Mouse (Mus musculus) cerebellum, adult 9-10 months (tissue): ENCODE data around the gene Anapc13.
A peak's percentile ranks its signal among the peaks of the same experiment; 100 is the strongest.

Experiments used
- DNase-seq: peaks from one replicate; pipeline ENCODE4 v3.0.0; 2022

Gene Anapc13

DNA sequence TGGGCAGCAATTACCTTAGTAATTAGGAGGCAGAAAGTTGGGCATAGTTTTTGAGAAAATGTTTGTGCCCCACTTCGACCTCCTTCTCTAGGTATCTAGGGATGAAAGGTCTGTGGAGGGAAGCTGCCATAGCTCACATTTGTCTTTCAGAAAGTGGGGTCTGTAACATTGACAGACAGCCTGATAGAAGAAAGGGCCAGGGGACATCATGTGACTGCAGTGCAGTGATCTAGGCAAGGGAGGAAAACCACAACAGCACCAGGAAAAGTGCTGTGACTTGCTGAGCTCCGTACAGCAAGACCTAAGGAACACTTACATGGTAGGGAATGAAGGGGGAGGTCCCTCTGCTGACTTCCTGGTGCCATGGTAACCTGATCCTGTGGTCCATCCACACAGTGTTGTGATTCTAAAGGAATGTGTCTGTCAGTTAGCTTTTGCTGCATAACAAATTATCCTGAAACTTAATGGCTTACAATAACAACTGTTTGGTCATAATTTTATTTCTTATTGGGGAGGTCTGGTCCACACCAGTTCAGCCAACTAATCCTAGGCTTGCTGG is 5.6 kb downstream of the Anapc13 start:
- DNase-seq: no peak

DNA sequence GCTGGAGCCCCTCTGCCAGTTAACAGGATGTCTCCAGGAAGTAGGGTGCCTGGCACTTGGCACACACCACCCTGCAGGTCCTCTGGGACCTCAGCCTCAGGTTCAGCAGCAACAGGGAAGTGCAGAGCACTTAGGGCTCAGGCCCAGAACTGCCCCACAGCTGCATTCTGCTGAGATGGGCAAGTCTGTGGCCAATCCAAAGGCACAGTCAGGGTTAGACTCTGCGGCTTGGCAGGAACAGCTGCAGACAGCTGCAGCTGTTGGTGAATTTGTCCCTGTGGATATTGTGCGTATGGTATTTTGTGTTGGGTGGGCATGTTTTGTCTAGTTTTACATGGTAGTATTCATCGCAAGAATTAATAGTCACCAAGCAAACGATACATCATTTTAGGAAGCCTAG is 6.1 kb downstream of the Anapc13 start:
- no peak for DNase-seq

DNA sequence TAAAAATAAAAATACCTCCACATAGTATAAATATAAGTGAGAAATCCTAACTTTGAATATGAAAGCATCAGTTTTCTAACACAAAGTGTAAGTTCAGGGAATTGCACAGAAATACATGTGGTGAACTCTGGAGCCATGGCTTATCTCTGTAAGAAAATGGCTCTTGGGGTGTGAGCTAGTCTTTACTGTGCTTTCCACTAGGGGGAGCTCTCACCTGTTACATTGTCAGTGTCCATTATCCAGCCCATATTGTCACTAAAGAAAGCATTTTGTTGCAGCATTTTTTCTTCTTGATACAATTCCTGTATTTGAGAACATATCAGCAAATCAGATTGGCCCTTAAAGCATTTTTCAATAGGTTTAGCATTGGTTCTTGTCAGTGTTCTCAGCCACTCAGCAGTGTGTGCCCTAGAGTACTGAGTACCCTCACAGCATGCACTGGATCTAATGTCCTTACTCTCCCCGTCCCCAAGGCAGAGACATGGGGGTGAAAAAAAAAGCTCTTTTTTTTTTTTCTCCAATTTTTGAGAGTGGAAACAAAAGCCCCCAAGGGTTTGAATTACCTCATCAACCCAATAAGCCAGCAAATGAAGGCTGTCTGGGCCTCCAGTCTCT is 6.9 kb downstream of the Anapc13 start:
- DNase-seq: peak; percentile 84

DNA sequence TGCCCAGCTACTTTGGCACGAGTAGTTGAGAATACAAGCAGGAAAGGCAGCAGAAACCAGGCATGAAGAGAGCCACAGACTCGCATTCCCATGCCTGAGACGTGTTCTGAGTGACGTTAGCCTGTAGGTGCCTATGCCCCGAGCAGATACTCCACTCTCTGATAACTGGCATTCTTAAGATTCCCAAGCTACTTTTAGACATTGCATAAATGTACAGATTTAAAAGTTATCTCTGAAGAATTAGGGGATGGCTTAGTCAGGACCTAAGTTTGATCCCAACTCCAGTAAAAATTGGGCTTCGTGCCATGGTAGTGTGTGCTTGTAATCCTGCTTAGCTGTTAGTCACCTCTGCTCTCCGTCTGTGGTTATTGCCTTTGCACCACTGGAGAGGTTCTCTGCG is 8.4 kb downstream of the Anapc13 start:
- DNase-seq: no peak

DNA sequence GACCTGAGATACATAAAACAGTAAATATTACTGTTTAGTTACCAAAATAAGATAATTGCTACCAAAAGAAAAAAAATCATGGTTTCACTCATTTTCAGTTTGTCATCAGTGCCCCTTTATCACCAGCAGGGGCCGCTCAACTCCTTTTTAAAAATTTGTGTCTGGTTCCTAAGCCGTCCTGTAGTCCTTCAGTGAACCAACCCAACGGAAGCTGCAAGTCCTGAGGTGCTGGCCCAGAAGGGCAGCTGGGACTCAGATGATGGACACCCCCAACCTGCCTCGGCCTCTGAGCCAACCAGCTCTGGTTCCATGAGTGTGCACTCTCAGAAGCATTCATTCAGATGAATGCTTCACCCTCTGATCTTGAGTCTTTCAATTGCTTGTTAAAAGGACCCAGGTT is 10.5 kb downstream of the Anapc13 start:
- DNase-seq: peak; percentile 73

DNA sequence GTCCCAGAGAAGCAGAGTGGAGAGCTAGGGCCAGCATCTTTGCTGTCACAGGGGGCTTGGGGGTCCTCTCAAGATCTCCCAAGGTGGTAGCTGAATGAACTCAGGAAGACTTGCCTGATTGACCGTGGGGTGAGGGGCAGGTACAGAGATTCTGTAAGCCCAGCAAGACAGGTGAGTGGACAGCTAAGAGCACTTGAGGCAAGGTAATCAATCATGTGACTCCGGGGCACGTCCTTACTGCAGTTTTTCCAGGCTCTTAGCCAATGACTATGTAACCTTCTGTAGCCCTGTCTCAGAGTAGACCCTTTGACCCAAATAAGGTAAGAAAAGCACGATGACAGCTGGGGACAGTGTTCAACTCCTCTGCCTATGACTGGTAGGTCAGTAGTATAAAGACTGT is 11.0 kb downstream of the Anapc13 start:
- DNase-seq: no peak

DNA sequence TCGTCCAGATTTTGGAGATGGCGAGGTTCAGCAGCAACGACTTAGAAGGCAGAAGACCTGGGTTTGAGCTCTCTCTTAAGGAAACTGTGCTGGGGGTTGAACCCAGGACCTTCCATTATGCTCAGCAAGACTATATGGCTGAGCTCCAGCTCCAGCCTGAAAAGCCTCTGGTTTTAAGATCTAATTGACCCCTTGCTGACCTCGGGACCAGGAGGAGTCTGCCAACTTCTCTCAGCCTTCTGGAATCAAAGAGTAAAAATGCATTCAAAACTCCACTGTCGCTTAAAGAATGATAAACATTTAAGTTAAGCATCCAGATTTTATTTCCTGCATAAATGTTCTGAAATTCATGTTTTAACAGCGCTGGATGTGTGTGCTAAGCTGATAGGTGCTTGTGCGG is 12.9 kb downstream of the Anapc13 start:
- no peak for DNase-seq

DNA sequence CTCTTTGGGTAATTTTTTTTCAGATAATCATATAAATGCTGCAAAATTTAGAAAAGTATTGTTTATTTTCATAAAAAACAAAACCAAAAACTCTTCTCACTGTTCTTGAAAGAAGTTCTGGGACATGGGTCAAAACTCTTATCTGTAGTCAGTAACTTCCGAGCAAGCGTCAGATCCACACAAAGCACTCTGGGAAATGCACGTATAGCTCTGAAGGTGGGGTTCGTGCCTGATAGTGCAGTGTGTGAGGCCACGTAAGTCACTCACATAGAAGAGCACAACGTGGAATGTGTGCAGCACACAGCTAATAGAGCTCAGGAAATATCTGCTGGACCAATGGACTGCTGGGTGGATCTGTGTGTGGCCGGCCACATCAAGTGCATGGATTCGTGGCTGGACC is 13.4 kb downstream of the Anapc13 start:
- DNase-seq: no peak

DNA sequence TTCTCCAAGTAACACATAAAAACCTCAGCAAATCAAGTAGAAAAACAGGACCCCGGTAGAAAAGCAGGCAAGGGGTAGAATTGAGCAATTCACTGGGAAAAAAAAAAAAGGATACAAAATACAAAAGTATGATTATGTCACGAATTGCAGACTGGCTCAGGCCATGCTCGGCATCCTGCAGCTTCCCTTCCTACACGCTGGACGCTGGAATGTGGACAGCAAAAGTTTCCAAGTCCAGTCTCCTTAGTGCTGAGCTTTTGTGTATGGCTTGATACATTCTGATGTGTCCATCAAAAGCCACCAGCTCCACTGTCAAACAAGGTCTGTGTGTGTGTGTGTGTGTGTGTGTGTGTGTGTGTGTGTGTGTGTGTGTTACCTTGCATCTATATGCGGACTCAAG is 15.4 kb downstream of the Anapc13 start:
- DNase-seq: no peak

DNA sequence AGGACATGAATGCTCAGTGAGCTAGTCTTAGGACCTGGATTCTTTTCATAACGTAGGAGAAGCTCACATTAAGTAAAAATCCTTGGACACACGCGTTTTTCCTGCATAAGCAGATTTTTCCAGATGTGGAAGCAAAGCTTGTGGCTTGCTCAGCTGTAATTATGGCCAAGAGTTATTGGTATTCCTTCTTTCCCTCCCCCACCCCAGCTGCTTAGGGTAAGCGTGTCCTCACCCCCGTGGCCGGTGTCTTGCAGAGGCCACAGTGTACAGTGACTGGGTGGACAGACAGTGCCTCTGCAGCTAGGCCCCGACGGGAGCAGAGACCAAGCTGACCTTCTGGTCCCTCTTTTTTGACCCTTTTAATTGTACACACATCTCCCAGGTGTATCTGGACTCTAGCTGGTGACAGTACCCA is 17.0 kb downstream of the Anapc13 start:
- DNase-seq: no peak

DNA sequence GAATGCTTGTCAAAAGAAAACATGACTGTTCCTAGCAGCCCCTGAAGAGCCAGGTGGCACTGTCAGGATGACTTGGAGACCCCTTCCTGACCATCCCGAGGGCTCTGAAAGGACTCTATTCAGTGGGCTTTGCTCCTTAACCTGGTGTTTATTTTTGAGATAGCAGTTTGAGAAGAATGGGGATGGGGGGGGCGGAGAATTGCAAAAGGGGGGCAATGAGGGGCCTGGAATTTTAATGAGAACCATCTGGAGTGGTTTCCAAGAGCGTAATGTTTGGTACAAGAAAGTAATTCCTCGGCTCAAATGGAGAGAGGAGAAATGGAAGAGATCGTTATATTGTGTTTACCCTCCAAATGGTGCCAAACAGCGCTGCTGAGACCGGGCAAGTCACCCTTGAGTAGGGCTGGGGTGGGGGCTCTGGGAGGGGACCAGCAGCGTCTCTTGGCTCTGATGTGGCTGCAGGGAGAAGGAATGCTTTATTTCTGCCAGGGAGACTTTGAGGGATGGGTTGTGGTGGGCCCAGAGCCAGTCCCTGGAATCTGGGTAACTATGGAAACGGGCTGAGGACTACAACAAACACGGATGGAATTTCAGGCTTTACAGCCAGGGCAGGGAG is 17.5 kb downstream of the Anapc13 start:
- DNase-seq: peak; percentile 11

DNA sequence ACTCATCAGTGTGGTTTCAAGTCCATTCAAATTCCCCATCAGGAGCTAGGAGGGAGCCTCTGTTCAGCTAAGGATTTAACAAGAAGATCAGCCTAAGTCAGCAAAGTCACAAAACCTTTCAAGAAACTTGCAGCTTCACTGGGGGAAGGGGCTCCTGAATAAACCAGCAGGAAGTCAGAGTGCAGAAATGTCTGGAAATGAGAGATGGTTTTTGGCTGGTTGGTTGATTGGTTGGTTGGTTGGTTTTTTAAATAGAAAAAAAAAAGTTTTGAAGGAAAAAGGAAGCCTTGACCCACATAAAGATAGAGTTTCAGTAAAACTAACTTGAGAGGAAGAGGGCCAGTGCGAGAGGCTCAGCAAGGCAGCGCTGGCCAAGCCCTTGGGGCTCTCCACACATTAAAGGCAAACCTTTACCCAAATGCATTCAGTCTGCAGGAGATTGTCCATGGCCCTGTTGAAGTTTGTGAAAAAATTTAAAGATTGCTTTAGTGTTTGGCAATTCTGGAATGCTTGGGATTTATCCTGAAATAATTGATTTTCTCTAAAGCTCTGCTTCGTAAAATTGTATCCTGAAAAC is 19.1 kb downstream of the Anapc13 start:
- DNase-seq: no peak

DNA sequence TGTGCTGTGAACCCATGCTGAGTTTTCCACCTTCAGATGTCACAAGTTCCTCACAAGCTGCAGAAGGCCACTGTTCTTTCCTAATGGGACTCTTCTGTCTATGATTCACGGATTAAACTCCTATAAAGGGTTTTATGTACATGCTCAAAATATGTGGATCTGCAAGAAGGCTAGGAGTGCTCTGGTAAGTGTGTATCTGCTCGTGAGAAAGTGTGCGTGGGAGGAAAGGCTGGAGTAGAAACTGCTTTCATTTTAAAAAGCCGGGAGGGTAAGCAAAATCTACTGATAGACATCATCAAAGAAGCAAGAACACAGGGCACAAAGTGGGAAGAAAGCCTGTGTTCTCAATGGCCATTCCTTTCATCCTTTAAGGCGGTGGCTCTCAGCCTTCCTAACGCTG is 20.9 kb downstream of the Anapc13 start:
- DNase-seq: no peak

DNA sequence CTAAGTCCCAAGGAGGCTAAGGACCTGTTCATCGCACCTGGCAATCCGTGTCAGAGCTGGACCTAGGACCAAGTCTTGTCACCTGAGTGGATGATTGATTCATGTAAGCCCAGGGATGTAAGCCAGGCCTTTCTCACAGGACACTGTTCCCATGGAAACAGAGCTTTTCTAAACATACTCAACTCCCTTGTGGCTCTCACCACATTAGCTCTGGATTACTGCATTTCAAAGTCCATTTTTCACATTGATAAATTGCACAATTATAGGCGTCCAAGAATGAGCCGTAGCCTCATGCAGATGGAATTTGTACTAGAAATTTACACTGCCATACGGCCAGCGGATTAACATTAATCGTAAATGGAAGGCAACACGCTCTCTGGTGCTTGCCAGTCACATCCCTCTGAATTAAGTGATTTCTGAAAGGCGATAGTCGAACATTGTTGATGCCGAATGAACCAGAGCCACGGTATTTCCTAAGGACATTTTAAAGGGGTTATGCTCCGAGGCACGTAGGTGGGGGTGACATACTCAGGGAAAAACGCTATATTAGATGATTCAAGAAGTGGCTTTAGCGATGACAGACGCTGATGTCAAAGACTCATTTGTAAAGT is 23.9 kb downstream of the Anapc13 start:
- DNase-seq: no peak

DNA sequence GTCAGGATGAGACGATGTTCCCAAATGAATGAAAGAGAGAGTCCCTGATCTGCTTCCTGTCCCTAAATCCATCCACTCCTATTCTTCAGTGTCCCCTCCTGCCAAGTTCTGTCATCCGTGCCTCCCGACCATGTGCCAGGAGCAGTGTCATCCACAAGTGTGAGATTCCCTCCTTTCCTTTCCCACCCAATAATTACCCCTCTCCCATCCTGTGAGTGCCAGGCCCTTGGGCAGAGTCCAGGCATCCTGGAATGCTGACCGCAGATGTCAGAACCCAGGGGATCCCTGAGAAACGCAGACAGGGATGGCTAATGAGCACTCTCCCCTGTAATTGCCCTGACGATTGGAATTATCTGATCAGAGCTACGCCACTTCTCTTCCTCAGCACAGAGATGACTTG is 24.5 kb downstream of the Anapc13 start:
- no peak for DNase-seq

DNA sequence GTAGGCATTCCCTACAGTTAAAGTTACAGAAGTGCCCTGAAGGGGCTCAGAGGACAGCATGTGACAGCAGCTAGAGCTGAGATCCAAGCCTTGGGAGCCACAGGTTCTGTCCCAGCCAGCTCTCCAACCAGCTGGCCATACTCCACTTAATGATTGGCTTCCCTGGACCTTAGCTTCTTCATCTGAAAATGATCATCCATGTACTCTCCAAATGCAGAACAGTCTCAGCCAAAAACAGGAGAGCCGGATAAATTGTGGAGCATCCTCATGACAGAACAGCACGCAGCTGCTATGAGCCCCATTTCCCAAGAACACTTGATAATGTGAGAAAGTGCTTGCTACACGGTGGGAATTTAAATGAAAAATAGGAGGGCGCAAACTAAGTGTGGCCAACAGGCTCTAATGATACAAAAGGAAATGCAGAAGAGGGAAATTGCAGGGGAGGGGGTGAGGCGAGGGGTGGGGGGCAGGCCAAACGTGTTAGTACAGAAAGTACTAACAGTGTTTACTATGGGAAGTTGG is 25.2 kb downstream of the Anapc13 start:
- DNase-seq: no peak

DNA sequence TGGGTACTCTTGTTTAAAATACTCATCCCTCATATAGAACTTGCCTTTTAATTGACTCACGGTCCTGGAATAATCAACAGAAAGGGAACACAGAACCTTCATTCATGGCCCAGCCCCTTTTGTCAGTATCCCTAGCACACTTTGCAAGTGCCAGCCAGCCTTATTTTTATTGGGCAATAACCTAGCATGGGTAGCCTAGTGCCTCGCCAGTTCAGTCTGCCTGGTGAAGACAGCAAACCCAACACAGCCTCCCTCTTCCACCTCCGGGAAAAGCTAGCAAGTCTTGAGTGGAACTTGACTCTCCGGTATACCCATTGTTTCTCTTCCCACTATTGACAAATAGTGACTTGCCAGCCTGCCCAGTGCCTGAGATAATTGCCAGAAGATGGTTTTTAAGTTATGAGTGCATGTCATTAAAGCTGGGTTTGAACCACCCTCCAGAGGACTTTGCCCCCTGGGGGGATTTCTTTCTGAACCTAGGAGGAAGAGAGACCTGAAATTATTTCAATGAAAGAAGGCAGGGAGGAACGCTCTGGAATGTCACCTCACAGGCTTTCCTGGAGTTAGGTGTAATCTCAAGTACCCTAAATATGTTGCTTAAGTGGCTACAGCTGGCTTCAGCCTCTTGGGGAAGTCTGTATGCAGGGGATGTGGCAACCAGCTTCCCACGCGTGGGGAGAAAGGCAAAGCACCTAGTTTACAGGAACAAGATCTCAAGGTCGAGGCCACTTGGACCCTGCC is 30.4 kb downstream of the Anapc13 start:
- DNase-seq: no peak

DNA sequence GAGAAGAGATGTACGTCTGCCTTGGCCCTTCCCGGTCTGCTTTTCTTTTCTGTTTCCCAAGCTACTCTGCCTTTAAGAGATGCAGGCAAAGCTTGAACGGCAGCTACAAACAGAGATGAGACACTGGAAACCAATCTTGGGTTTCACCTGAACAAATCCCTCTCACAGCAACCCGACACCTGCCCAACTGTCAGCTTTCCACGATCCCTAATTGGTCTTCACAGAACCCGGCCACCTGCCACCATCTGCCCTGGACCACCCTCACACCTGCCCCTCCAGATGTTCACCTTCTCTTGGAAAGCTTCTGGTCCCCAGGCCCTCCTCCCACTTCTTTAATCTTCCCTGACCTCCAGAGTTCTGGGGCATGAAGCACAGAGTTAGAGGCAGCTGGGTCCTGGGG is 42.0 kb downstream of the Anapc13 start:
- DNase-seq: no peak

DNA sequence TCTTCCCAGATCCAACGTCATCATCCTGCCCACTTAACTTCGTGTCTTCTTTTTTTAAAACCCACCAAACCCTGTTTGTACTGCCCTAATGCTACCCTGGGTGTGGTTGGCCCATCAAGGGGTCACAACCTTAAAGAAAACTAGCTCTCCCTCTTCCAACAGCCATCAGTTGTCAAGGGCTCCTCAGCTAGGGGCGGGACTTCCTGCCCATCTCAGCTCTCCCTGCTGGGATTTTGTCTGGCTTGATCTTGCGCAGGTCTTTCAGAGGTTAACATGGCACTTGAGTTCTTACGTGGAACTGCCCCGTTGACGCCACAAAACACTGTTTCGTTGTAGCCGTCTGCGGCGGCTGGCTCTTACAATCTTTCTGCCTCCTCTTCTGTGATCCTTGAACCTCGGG is 42.8 kb downstream of the Anapc13 start:
- no peak for DNase-seq

DNA sequence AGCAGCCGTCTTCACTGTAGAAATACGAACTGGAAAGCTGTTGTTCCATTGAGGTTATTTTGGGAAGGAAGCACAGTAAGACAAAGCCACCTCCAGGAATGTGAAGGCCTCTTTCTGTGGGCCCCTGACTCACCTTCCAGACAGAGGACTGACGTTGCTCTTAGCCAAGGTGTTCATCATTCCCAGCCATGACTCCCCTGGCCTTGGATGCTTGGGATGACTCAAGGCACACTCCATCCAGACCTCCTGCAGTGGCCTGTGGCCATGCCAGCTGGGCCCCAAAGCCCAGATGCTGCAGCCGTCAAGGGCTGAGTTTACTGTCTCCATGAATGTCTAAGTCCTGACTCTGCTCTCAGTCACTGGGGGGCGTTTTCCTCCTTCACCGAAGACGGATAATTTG is 47.3 kb downstream of the Anapc13 start:
- no peak for DNase-seq

DNA sequence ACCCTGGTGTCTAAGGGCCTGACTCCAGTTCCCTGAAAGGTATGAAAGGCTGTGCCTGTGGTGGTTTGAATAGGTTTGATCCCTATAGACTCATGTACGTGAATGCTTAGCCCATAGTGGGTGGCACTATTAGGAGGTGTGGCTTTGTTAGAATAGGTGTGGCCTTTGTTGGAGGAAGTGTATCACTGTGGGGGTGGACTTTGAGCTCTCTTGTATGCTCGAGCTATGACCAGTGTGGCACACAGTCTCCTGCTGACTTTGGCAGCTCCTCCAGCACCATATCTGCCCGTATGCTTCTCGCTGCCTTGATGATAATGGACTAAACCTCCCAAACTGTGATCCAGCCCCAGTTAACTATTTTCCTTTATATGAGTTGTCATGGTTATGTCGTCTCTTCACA is 49.8 kb downstream of the Anapc13 start:
- no peak for DNase-seq

DNA sequence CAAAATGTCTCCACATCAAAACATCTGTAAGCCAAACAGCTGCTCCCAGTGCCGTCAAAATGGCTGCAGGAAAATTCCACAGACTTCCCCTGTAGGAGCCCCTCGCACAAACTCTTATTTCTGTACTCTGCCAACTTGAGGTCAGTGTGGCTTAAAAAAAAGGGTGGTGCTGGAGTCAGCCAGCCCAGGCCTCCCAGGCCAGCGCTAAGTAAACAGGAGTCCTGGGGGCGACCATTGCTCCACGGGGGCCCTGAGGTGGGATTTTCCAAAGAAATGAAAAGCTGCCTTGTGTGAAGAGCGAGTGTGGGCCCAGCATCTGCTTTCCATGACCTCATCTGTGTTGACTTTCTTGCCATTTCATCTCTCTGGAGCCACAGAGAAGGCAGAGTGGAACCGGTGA is 55.4 kb downstream of the Anapc13 start:
- no peak for DNase-seq
